Mouse (Mus musculus): ENCODE data around the gene Cdk14. TPM values are rescaled to one million over a fixed set of nuclear protein-coding genes. Genes with fewer than 3 reads are reported as not detected.

The Cdk14 gene
- polyA plus RNA-seq, 1 experiment from 2014 or later, result 6.9 TPM

GRCm38 (mm10) chr5:5254391-5254790, 165.7 kb downstream of the Cdk14 start:
- H3K27ac ChIP-seq (ENCODE audit: low read depth, low read length), result no peak overlapping the region
- no peaks in the 10 kb centered on the region for H3K36me3 ChIP-seq (ENCODE audit: control insufficient read depth, insufficient read depth, low read length)
- ATAC-seq (replicated peaks; ENCODE audit: low FRiP score), result no peak
- H3K4me2 ChIP-seq, result no peak overlapping the region
- no peak overlapping the region for H3K4me3 ChIP-seq (ENCODE audit: low read depth, low read length)
- no peaks in the 10 kb centered on the region for H3K4me1 ChIP-seq (replicated peaks; ENCODE audit: control insufficient read depth, insufficient read depth, low read length)
- no peaks in the 10 kb centered on the region for H3K27me3 ChIP-seq (replicated peaks; ENCODE audit: control insufficient read depth, insufficient read depth, low read length)
- DNase-seq (ENCODE audit: low spot score), result no peak
- WGBS, result 73% methylated on average over 6 of the region's 6 CpGs
- no peaks in the 10 kb centered on the region for H3K9me3 ChIP-seq (ENCODE audit: control insufficient read depth, low read length)
- H3K9ac ChIP-seq (ENCODE audit: low read depth, low read length), result no peak overlapping the region

- Histone ChIP-seq H3K4me1 (replicated peaks; ENCODE audit: control insufficient read depth, insufficient read depth, low read length) (no peaks in the 10 kb centered on the region), H3K4me2 (no peak overlapping the region), H3K4me3 (ENCODE audit: low read depth, low read length) (no peak overlapping the region), H3K36me3 (ENCODE audit: control insufficient read depth, insufficient read depth, low read length) (no peaks in the 10 kb centered on the region), H3K9ac (ENCODE audit: low read depth, low read length) (no peak overlapping the region), H3K27me3 (replicated peaks; ENCODE audit: control insufficient read depth, insufficient read depth, low read length) (no peaks in the 10 kb centered on the region), H3K27ac (ENCODE audit: low read depth, low read length) (no peak overlapping the region), H3K9me3 (ENCODE audit: control insufficient read depth, low read length) (no peaks in the 10 kb centered on the region)
- DNase-seq (ENCODE audit: low spot score) (no peak), ATAC-seq (replicated peaks; ENCODE audit: low FRiP score) (no peak)
- WGBS, result 70% methylated on average over 3 of the region's 3 CpGs
These were observed 166.9 kb downstream of the Cdk14 start for GRCm38 (mm10) chr5:5253177-5253576.

GRCm38 (mm10) chr5:5247671-5248070, 172.4 kb downstream of the Cdk14 start:
- H3K9me3 ChIP-seq (ENCODE audit: control insufficient read depth, low read length), result no peaks in the 10 kb centered on the region

GRCm38 (mm10) chr5:5246534-5247175, 173.5 kb downstream of the Cdk14 start:
- Histone ChIP-seq H3K4me2 (no peak overlapping the region), H3K27ac (ENCODE audit: low read depth, low read length) (no peak overlapping the region), H3K4me1 (replicated peaks; ENCODE audit: control insufficient read depth, insufficient read depth, low read length) (no peaks in the 10 kb centered on the region; the same call in 1 of the 2 replicates), H3K4me3 (ENCODE audit: low read depth, low read length) (no peak overlapping the region), H3K36me3 (ENCODE audit: control insufficient read depth, insufficient read depth, low read length) (no peaks in the 10 kb centered on the region), H3K9ac (ENCODE audit: low read depth, low read length) (no peak overlapping the region), H3K9me3 (ENCODE audit: control insufficient read depth, low read length) (no peaks in the 10 kb centered on the region), H3K27me3 (replicated peaks; ENCODE audit: control insufficient read depth, insufficient read depth, low read length) (no peaks in the 10 kb centered on the region)
- DNase-seq (ENCODE audit: low spot score), result no peak
- peak; percentile 91 for ATAC-seq (replicated peaks; ENCODE audit: low FRiP score)
- WGBS, result 75% methylated on average over 2 of the region's 2 CpGs

More at GRCm38 (mm10) chr5:5247671-5248070, 172.4 kb downstream of the Cdk14 start:
- DNase-seq (ENCODE audit: low spot score) (no peak), ATAC-seq (replicated peaks; ENCODE audit: low FRiP score) (no peak)
- Histone ChIP-seq H3K27ac (ENCODE audit: low read depth, low read length) (no peak overlapping the region), H3K4me3 (ENCODE audit: low read depth, low read length) (no peak overlapping the region), H3K4me1 (replicated peaks; ENCODE audit: control insufficient read depth, insufficient read depth, low read length) (no peaks in the 10 kb centered on the region; the same call in 1 of the 2 replicates), H3K4me2 (no peak overlapping the region), H3K36me3 (ENCODE audit: control insufficient read depth, insufficient read depth, low read length) (no peaks in the 10 kb centered on the region), H3K27me3 (replicated peaks; ENCODE audit: control insufficient read depth, insufficient read depth, low read length) (no peaks in the 10 kb centered on the region), H3K9ac (ENCODE audit: low read depth, low read length) (no peak overlapping the region)
- WGBS, result 76% methylated on average over 6 of the region's 6 CpGs

GRCm38 (mm10) chr5:5245182-5245581, 174.9 kb downstream of the Cdk14 start:
- no peak for ATAC-seq (replicated peaks; ENCODE audit: low FRiP score)

GRCm38 (mm10) chr5:5243648-5244047, 176.5 kb downstream of the Cdk14 start:
- no peaks in the 10 kb centered on the region for H3K9me3 ChIP-seq (ENCODE audit: control insufficient read depth, low read length)
- no peaks in the 10 kb centered on the region for H3K36me3 ChIP-seq (ENCODE audit: control insufficient read depth, insufficient read depth, low read length)
- no peak overlapping the region for H3K27ac ChIP-seq (ENCODE audit: low read depth, low read length)
- H3K4me1 ChIP-seq (replicated peaks; ENCODE audit: control insufficient read depth, insufficient read depth, low read length), result no peaks in the 10 kb centered on the region; the same call in 1 of the 2 replicates
- no peak overlapping the region for H3K4me3 ChIP-seq (ENCODE audit: low read depth, low read length)
- H3K27me3 ChIP-seq (replicated peaks; ENCODE audit: control insufficient read depth, insufficient read depth, low read length), result no peaks in the 10 kb centered on the region
- no peak overlapping the region for H3K4me2 ChIP-seq
- ATAC-seq (replicated peaks; ENCODE audit: low FRiP score) (no peak), DNase-seq (ENCODE audit: low spot score) (no peak)
- H3K9ac ChIP-seq (ENCODE audit: low read depth, low read length), result no peak overlapping the region

More at GRCm38 (mm10) chr5:5245182-5245581, 174.9 kb downstream of the Cdk14 start:
- H3K36me3 ChIP-seq (ENCODE audit: control insufficient read depth, insufficient read depth, low read length), result no peaks in the 10 kb centered on the region
- H3K4me1 ChIP-seq (replicated peaks; ENCODE audit: control insufficient read depth, insufficient read depth, low read length), result no peaks in the 10 kb centered on the region; the same call in 1 of the 2 replicates
- no peaks in the 10 kb centered on the region for H3K27me3 ChIP-seq (replicated peaks; ENCODE audit: control insufficient read depth, insufficient read depth, low read length)
- no peak overlapping the region for H3K4me3 ChIP-seq (ENCODE audit: low read depth, low read length)
- no peak overlapping the region for H3K27ac ChIP-seq (ENCODE audit: low read depth, low read length)
- H3K9me3 ChIP-seq (ENCODE audit: control insufficient read depth, low read length), result no peaks in the 10 kb centered on the region
- 90% methylated on average over 7 of the region's 7 CpGs for WGBS
- no peak overlapping the region for H3K9ac ChIP-seq (ENCODE audit: low read depth, low read length)
- no peak overlapping the region for H3K4me2 ChIP-seq
- no peak for DNase-seq (ENCODE audit: low spot score)

- no peak for ATAC-seq (replicated peaks; ENCODE audit: low FRiP score)
- WGBS, result 93% methylated on average over 5 of the region's 5 CpGs
These were observed 177.4 kb downstream of the Cdk14 start for GRCm38 (mm10) chr5:5242704-5243103.

DNA sequence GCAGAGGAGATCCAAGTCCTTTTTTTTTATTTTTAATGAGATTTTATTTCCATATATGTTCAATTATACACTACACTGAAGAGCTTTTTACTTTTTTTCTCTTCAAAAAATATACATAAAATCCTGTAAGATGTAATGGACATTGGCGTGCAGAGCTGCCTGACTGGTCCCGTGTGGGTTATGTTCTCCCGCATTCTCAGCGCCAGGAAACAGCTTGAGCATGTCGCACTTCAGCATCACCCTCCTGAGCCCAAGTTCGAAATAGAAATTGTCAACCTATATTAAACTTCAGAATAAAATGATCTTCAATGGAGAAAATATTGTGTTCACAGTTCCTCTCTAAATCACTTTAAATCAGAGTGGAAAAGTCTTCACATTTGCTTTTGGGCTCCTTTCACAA, 179.0 kb downstream of the Cdk14 start:
- DNase-seq (ENCODE audit: low spot score), result no peak
- Histone ChIP-seq H3K4me3 (ENCODE audit: low read depth, low read length) (no peak overlapping the region), H3K27ac (ENCODE audit: low read depth, low read length) (no peak overlapping the region), H3K9ac (ENCODE audit: low read depth, low read length) (no peak overlapping the region), H3K4me2 (no peak overlapping the region), H3K9me3 (ENCODE audit: control insufficient read depth, low read length) (no peaks in the 10 kb centered on the region), H3K27me3 (replicated peaks; ENCODE audit: control insufficient read depth, insufficient read depth, low read length) (no peaks in the 10 kb centered on the region), H3K4me1 (replicated peaks; ENCODE audit: control insufficient read depth, insufficient read depth, low read length) (no peaks in the 10 kb centered on the region), H3K36me3 (ENCODE audit: control insufficient read depth, insufficient read depth, low read length) (no peaks in the 10 kb centered on the region; the same call in 1 of the 2 replicates)
- no peak for ATAC-seq (replicated peaks; ENCODE audit: low FRiP score)
- WGBS, result 92% methylated on average over 6 of the region's 6 CpGs

More at GRCm38 (mm10) chr5:5242704-5243103, 177.4 kb downstream of the Cdk14 start:
- H3K27me3 ChIP-seq (replicated peaks; ENCODE audit: control insufficient read depth, insufficient read depth, low read length), result no peaks in the 10 kb centered on the region
- H3K27ac ChIP-seq (ENCODE audit: low read depth, low read length), result no peak overlapping the region
- H3K9ac ChIP-seq (ENCODE audit: low read depth, low read length), result no peak overlapping the region
- H3K4me2 ChIP-seq, result no peak overlapping the region
- no peak for DNase-seq (ENCODE audit: low spot score)
- H3K9me3 ChIP-seq (ENCODE audit: control insufficient read depth, low read length), result no peaks in the 10 kb centered on the region
- H3K36me3 ChIP-seq (ENCODE audit: control insufficient read depth, insufficient read depth, low read length), result no peaks in the 10 kb centered on the region; the same call in 1 of the 2 replicates
- H3K4me1 ChIP-seq (replicated peaks; ENCODE audit: control insufficient read depth, insufficient read depth, low read length), result no peaks in the 10 kb centered on the region; the same call in 1 of the 2 replicates
- no peak overlapping the region for H3K4me3 ChIP-seq (ENCODE audit: low read depth, low read length)

DNA sequence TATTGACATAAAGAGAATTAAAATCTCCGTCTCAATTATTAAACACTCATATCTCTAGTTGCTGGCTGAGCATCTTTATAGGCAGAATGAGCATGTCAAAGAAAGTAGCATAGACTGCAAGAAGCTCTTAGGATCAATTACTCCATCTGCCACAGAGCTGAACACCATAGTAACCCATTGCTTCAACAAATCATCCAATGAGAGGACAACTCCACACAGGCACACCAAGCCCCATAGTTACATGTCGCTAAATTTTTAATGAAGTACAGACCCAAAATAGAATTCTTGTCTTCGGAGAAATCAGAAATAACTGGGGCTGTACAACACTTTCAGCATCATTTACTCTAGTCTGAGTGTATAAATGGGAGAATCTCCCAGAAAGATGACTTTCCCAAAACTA, 180.0 kb downstream of the Cdk14 start:
- H3K9me3 ChIP-seq (ENCODE audit: control insufficient read depth, low read length), result no peaks in the 10 kb centered on the region
- DNase-seq (ENCODE audit: low spot score), result no peak
- no peak for ATAC-seq (replicated peaks; ENCODE audit: low FRiP score)
- H3K27me3 ChIP-seq (replicated peaks; ENCODE audit: control insufficient read depth, insufficient read depth, low read length), result no peaks in the 10 kb centered on the region
- 88% methylated on average over 3 of the region's 3 CpGs for WGBS
- no peak overlapping the region for H3K27ac ChIP-seq (ENCODE audit: low read depth, low read length)
- no peak overlapping the region for H3K9ac ChIP-seq (ENCODE audit: low read depth, low read length)
- H3K36me3 ChIP-seq (ENCODE audit: control insufficient read depth, insufficient read depth, low read length), result no peaks in the 10 kb centered on the region; the same call in 1 of the 2 replicates
- H3K4me1 ChIP-seq (replicated peaks; ENCODE audit: control insufficient read depth, insufficient read depth, low read length), result no peaks in the 10 kb centered on the region
- no peak overlapping the region for H3K4me2 ChIP-seq
- H3K4me3 ChIP-seq (ENCODE audit: low read depth, low read length), result no peak overlapping the region
